In genomic region chr17:35048149-35048931, GRCm38 (mm10) we compare ENCODE assay signal across 8 mouse cellular contexts. TPM values are rescaled to one million over a fixed set of nuclear protein-coding genes. Genes with fewer than 3 reads are reported as not detected.
A peak's percentile ranks its signal among the peaks of the same experiment; 100 is the strongest.
DNase-seq lines count a peak whose midpoint lies in the region; ATAC-seq and TF ChIP-seq lines count a peak whose summit lies in the region.

No protein-coding gene starts in this region.

- H3K4me2 ChIP-seq in liver, postnatal 0 days (ENCODE audit: low read depth, low read length): peak overlapping the region; percentile 99

- H3K9me3 ChIP-seq in liver, postnatal 0 days (ENCODE audit: low read length): no peaks in the 10 kb centered on the region

- 0 out of 2 replicates have a peak, but pooled peaks have one; percentile 8 for TF ChIP-seq POLR2A in lung, adult 2 months (IDR thresholded peaks at IDR 0.05; ENCODE audit: borderline replicate concordance, extremely low read depth, low read depth, low read length)

- H3K4me3 ChIP-seq in lung, adult 2 months (replicated peaks; ENCODE audit: extremely low read depth, low read depth, low read length): peak overlapping the region; percentile 19
- H3K4me3 ChIP-seq in liver, postnatal 0 days (ENCODE audit: low read depth, low read length): peak overlapping the region; percentile 70

- peaks cover 39% of the 10 kb centered on the region for H3K4me1 ChIP-seq in lung, adult 2 months (ENCODE audit: control insufficient read depth, insufficient read depth, low read length)
- peaks cover 68% of the 10 kb centered on the region for H3K4me1 ChIP-seq in liver, postnatal 0 days (ENCODE audit: insufficient read depth)

- WGBS in lung, adult 2 months: 9% methylated on average over 11 of the region's 11 CpGs
- 7% methylated on average over 11 of the region's 11 CpGs for WGBS in liver, postnatal 0 days (ENCODE audit: insufficient replicate concordance)

- peak; percentile 10 for ATAC-seq in common myeloid progenitor, adult 5-6 weeks (replicated peaks; ENCODE audit: low read depth, poor library complexity, severe bottlenecking)
- ATAC-seq in inflammation-experienced regulatory T-cells, adult 6 months: peak; percentile 18
- no peak for ATAC-seq in liver, postnatal 0 days

- TF ChIP-seq CTCF in lung, adult 2 months (IDR thresholded peaks at IDR 0.05; ENCODE audit: insufficient read depth, low read length): no peak
- TF ChIP-seq CTCF in liver, postnatal 0 days (IDR thresholded peaks at IDR 0.05; ENCODE audit: low read depth): no peak

- no peak for DNase-seq in lung, adult 2 months
- no peak for DNase-seq in lung, postnatal 14 days
- DNase-seq in liver, postnatal 0 days: peak; percentile 79
- DNase-seq in urinary bladder, postnatal 36 days (ENCODE audit: low spot score in 2 of 2): no peak
- no peak for DNase-seq in right cerebral cortex, postnatal 36 days (ENCODE audit: low spot score in 2 of 2)
- DNase-seq in layer of hippocampus, postnatal 25 days (ENCODE audit: extremely low spot score in 1 of 2, low spot score in 1 of 2): no peak

- no peak for TF ChIP-seq EP300 in liver, postnatal 0 days (IDR thresholded peaks at IDR 0.05; ENCODE audit: low read depth)

- peaks cover 13% of the 10 kb centered on the region for H3K36me3 ChIP-seq in liver, postnatal 0 days (replicated peaks; ENCODE audit: insufficient read depth, low read length)

- H3K9ac ChIP-seq in liver, postnatal 0 days (replicated peaks): peak overlapping the region; percentile 63

- H3K27ac ChIP-seq in liver, postnatal 0 days (ENCODE audit: low read depth): peak overlapping the region; percentile 98

- H3K27me3 ChIP-seq in liver, postnatal 0 days (ENCODE audit: insufficient read depth, low read length): no peaks in the 10 kb centered on the region

RNA-seq across cellular contexts. Expression of gene Clic1, which starts 1.4 kb away (rescaled TPM):
- 124 and 153 TPM in 2 replicates for polyA plus RNA-seq in lung, adult 2 months (2012; rRNA removed)
- total RNA-seq in common myeloid progenitor, adult 5-6 weeks (2017): 214 and 220 TPM in 2 replicates
- polyA plus RNA-seq in inflammation-experienced regulatory T-cells, adult 6 months (2017; shearing (Covaris generic)): 100 to 1,000 TPM; 487 to 766 (median 514) TPM
- 98.6 and 102 TPM in 2 replicates for polyA plus RNA-seq in liver, postnatal 0 days (2015; fragmentation: Nextera tagmentation; extraction: Ambion mirVana)
- total RNA-seq in layer of hippocampus, postnatal 25 days (2021): 10 to 100 TPM in 1 of 2 experiments, 1 to 10 TPM in 1; 9.7 to 10.1 TPM

RNA-seq across cellular contexts. Expression of gene Msh5, which starts 1.8 kb away (rescaled TPM):
- polyA plus RNA-seq in lung, adult 2 months (2012; rRNA removed): 5.4 and 6.0 TPM in 2 replicates
- total RNA-seq in common myeloid progenitor, adult 5-6 weeks (2017): 3.8 and 4.2 TPM in 2 replicates
- 1 to 10 TPM; 1.3 to 1.4 (median 1.4) TPM for polyA plus RNA-seq in inflammation-experienced regulatory T-cells, adult 6 months (2017; shearing (Covaris generic))
- polyA plus RNA-seq in liver, postnatal 0 days (2015; fragmentation: Nextera tagmentation; extraction: Ambion mirVana): 3.8 and 4.2 TPM in 2 replicates
- total RNA-seq in layer of hippocampus, postnatal 25 days (2021): under 1 TPM; 0.62 to 0.82 TPM

RNA-seq across cellular contexts. Expression of gene Ddah2, which starts 10.5 kb away (rescaled TPM):
- polyA plus RNA-seq in lung, adult 2 months (2012; rRNA removed): 137 and 141 TPM in 2 replicates
- total RNA-seq in common myeloid progenitor, adult 5-6 weeks (2017): 21.3 and 26.7 TPM in 2 replicates
- 1 to 10 TPM in 2 of 3 experiments, under 1 TPM in 1; 0.91 to 3.0 (median 1.3) TPM for polyA plus RNA-seq in inflammation-experienced regulatory T-cells, adult 6 months (2017; shearing (Covaris generic))
- polyA plus RNA-seq in liver, postnatal 0 days (2015; fragmentation: Nextera tagmentation; extraction: Ambion mirVana): 15.8 and 17.2 TPM in 2 replicates
- 10 to 100 TPM; 19.5 to 20.7 TPM for total RNA-seq in layer of hippocampus, postnatal 25 days (2021)

RNA-seq across cellular contexts. Expression of gene Ly6g6c, which starts 16.8 kb away (rescaled TPM):
- 3.8 and 90.0 TPM in 2 replicates for polyA plus RNA-seq in lung, adult 2 months (2012; rRNA removed)
- not detected in 2 replicates for total RNA-seq in common myeloid progenitor, adult 5-6 weeks (2017)
- not detected for polyA plus RNA-seq in inflammation-experienced regulatory T-cells, adult 6 months (2017; shearing (Covaris generic))
- 0.32 and 0.49 TPM in 2 replicates for polyA plus RNA-seq in liver, postnatal 0 days (2015; fragmentation: Nextera tagmentation; extraction: Ambion mirVana)
- total RNA-seq in layer of hippocampus, postnatal 25 days (2021): not detected

RNA-seq across cellular contexts. Expression of gene Mpig6b, which starts 17.6 kb away (rescaled TPM):
- polyA plus RNA-seq in lung, adult 2 months (2012; rRNA removed): 1.0 and 2.1 TPM in 2 replicates
- total RNA-seq in common myeloid progenitor, adult 5-6 weeks (2017): not detected in 2 replicates
- polyA plus RNA-seq in inflammation-experienced regulatory T-cells, adult 6 months (2017; shearing (Covaris generic)): not detected
- polyA plus RNA-seq in liver, postnatal 0 days (2015; fragmentation: Nextera tagmentation; extraction: Ambion mirVana): 6.5 and 7.1 TPM in 2 replicates
- not detected for total RNA-seq in layer of hippocampus, postnatal 25 days (2021)
